Mouse (Mus musculus): ENCODE results near the gene Pappa2. TPM values are rescaled to one million over a fixed set of nuclear protein-coding genes. Genes with fewer than 3 reads are reported as not detected.
A peak's percentile ranks its signal among the peaks of the same experiment; 100 is the strongest.

Pappa2 gene
- total RNA-seq, 2 experiments from 2014 or later = 0.34 to 0.41 TPM

DNA sequence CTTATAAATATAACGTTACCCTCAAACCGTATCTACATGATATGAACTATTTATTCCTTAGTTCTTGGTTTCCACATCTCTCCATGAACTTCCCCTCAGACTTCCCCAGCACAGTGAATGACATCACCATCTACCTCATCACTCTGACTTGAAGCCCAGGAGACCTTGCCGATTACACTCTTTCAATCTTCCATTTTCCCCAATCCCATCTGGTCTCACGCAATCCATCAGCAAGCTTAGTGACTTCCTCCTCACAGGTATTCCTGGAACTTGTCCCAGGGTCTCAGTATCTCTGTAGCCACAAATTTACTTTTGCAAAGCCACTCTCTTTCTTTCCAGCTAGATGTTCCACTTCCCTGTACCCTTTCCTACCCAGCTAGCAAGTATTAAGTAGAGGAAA, 209.5 kb downstream of the Pappa2 start:
- no peak for DNase-seq
- intact Hi-C loops (cut with DNase I) = no loop called here

DNA sequence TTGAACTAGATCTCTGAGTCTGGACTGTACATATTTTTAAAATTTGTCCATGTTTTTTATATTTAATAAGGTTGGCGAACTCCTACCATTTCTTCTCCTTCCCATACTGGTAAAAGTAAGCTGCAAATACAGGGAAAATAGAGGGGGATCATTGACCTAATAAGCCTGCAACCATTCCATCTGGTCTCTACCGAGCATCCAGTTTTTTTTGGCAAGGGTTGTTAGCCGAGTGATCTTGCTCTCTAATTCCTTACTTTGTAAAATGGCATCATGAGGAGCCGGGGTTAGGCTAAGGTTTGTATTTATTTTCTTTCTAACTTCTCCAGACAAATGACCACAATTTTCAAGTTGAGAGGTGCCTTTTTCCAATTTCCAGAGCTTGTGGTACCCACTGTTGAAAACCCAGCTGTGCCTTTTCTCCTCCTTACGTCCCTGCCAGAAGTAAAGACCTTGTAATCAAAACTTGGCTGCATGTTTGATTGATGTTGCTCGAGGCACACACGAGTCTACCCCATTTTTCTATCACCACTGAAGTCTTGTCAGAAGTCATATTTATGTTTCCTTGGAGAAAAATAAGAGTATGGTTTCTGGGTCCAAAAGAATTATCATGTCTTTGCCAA, 210.1 kb downstream of the Pappa2 start:
- DNase-seq = no peak
- intact Hi-C loops (cut with DNase I) = no loop called here

DNA sequence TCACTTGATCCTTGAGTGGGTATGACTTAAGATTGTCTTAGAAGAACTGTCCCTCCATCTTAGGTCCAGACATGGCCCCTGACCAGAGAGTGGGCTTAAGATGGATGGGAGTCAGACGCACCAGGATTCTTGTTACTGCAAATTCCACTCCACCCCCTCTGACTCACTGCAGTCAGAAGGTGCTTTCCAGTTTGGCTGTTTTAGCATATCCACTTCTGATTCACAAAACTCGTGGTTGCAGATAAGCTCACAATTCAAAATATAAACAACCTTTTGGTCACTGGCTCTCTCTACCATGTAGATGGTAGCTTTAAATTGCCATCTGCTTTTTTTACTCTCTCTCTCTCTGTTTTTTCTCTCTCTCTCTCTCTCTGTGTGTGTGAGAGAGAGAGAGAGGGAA, 214.4 kb downstream of the Pappa2 start:
- intact Hi-C loops (cut with DNase I) = no loop called here
- DNase-seq = no peak

DNA sequence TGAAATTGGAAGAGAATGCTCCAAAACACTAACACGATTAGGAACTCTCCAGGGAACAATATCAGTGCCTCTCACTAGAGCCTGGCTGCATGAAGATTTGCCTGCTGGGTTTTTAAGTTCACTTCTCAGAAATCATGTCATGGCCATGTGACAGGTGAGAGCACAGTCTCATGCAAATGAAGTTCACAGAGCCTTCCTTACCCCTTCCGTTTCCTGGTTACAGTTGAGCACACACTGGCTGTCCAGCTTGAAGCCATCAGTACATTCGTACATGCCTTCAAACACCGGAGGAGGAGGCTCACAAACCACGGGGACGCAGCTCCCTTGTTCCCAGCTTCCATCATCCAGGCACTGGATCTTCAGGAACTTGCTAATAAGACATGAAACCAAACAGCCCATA, 215.6 kb downstream of the Pappa2 start:
- DNase-seq = no peak
- intact Hi-C loops (cut with DNase I) = no loop called here

DNA sequence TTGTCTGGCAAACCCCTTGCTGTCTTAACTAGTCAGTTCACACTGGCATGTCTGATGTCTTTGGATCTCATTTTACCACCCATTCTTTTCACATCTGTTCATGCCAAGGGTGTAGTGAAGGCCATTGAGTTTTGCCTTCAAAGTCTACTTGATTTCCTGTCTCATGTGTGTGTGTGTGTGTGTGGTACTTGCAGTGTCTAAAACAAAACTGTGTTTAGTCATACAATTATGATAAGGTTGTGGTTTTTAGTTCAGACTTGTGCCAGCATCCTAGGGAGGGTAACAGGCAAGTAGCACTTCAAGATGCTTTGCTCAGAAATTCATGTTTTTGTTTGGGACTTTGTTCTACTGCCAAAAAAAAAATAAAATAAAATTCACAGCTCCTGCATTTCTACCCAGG, 216.1 kb downstream of the Pappa2 start:
- DNase-seq = no peak
- intact Hi-C loops (cut with DNase I) = no loop called here

DNA sequence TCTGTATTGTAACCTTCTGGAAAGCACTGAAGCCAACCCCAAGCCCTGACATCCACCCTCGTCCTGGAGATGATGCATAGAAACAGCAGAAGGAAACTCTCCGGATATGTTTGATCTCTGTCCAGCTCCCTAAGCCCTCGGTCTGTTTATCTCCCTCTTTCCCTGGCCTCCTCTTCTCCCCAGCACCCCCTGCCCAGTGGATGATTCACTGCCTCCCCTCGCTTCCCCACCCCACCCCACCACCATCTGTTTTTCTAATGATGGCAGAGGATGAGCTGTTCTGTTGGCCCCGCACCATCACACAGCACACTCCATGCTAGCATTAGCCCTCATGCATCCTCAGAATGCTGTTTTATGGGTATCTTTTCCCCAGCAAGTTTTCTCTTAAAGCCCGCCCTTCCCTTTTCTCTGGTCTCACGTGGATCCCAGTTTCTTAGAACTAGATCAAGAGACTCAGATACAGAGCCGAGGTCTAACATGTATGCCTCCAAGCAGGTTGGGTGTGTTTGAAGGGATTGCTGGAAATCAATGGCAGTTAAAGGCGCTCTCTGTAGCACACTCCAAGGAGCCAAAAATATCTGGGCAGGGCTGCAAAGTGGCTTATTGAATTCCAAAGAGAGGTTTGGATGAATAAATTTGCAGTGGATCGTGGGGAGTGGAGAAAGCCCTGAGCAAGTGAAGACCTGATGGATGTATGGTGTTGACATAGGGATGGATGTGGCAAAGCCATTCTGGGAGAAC, 231.8 kb downstream of the Pappa2 start:
- no peak for DNase-seq
- intact Hi-C loops (cut with DNase I) = no loop called here

DNA sequence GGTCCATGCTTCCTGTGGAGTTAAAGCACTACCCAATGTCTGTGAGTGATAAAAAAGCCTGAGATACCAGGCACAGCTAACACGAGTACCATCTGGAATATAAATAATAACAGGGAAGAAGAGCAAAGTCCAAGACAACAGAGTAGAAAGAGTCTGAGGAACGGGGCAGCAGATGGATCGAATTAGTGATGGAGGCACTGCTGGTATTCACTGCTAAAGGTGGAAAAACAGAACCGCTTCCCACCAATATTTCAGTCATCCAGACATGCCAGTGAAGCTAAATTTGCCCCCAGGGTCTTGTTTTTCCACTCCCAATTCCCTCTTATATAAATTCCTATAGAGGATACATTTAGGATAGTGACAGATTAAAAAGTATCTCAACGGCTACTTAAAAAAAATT, 238.8 kb downstream of the Pappa2 start:
- intact Hi-C loops (cut with DNase I) = no loop called here
- DNase-seq = no peak

DNA sequence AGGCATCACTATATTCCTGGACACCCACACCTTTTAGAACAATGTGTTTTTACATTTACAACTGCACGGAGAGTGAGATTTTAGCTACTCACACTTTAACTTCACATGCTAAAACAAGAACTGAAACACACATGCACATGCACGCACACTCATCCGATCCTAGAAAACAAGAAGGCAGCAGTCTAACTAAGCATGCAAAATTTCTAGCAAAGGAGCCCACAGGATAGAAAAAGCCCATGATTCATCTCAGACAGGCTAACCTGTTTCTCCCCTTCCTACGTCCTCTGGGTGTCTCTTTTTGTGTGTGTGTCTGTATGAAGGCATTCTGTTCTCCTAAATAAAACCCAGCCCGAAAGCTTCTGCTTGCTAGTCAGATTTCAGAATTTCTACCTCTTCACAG, 239.3 kb downstream of the Pappa2 start:
- intact Hi-C loops (cut with DNase I) = no loop called here
- DNase-seq = no peak

DNA sequence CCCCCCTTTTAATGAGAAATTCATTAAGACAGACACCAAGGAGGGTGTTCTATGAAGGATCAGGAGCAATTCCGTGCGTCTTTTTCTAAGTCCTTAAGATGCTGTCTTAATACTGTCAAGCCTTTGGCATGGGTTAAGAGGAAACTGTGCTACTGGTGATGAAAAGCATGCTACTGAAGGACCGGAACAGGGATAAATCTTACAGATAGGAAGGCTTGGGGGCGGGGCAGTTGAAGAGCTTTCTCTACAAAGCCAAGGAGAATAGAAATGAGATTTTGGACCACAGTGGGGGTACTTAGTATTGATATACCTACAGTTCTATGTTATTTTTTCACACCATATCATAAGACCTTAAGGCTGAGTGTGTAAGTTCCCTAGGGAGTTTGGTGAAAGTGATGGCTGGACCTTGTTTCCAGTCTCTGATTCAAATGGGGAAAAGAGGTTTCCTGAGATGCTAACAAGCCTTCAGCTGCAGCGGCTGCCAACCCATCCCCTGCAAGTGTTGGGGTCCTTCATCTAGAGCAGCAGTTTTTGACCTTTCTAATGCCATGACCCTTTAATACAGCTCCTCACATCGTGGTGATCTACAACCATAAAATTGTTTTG, 240.0 kb downstream of the Pappa2 start:
- intact Hi-C loops (cut with DNase I) = no loop called here
- no peak for DNase-seq

DNA sequence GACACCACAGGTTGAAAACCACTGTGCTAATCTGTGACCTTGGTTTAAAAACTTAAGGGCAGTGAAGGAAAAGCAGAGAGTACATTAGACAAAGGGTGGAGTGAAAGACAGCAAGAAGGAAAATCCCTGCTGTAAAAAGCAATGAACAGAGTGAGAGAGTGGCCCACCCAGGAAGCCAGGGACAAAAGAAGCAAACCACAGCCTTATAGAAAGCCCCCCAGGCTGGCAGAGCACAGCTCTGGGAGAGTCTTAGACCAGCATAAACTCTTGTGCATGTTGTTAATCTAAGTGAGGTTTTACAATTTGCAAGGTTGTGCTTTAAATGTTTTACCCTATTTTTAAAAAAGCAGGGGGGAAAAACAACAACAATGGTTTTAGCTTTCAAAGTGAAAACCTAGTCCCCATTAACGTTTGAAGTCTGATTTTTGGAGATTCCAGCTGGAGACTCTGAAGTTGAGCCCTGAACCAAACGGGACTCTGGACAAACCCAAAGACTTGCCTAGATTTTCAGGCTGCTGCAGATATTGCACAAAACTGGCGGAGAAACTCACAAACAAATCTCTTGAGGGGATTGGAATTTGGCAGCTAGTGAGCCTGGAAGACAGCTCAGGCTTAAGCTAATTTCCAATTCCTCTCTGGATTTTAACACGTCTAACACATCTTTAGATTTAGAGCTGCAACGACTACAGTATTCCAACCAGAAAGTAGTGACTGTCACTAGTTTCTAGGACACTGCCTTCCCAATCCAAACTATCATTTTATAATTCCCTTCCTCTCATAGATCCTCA, 241.0 kb downstream of the Pappa2 start:
- DNase-seq = peak; percentile 25 to 43
- intact Hi-C loops (cut with DNase I) = no loop called here

DNA sequence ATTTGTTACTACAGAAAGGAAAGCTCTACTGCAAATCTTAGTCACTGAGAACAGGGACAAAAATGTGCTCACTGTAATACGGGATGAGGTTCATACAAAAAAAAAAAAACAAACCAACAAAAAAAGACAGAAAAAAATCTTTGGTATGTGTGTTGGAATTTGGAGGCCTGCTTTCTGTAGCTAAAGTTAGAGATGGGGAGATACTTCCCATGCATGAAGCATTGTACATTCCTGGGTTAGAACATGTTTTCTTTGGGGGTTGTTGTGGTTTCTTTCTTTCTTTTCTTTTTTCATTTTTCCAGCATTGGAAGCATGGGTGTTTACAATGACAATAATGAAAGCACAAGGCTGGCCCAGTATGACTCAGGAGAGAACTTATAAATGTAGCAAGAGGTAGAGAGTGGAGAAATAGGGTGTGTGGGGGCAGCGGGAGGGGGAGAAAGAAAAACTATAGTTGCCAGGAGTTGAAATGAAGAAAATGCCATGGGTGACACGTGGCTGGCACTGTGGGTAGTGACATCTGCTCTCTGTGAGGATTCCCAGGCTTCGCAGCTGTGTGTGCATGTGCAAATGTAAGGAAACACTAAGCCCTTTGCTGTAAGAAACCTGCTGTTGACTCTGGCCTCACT, 247.3 kb downstream of the Pappa2 start:
- no peak for DNase-seq
- intact Hi-C loops (cut with DNase I) = no loop called here

DNA sequence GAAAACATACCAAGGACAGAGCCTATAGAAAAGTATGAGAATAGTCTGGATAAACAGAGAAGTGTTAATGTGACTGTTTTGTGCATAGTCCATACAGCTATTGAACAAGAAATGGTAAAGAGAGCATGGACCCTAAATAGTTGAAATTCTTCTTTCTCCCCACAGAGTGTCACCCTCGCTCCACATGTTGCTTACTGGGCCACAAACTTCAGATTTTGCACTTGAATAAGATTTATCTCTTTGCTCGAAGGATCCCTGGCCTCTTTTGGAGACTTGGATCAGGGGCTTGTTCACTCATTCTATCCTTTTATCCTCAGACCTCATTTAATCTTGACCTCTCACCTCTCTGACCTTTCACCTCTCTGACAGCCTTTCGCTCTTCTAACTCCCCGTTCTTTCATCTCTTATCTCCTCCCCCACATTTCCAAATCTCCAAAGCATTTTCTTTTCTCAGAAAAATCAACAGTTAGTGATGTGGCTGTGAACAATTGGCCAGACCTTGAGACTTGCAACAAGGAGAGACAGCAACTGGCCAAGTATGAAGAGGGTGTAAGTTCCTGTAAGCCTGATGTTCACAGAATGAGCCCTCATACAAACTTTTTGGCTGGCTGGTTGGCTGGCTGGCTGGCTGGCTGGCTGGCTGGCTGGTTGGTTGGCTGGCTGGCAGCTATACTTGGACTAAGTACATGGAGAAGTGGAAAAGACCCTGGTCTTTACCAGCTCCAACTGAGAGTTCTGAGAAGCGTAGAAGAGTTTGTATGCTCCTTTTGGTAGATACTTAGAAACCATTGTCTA, 266.8 kb downstream of the Pappa2 start:
- peak; percentile 12 to 26 for DNase-seq
- intact Hi-C loops (cut with DNase I) = loop anchor here (1.0 to 2.0 kb wide), 2 partner anchors 239 to 422 kb away; no protein-coding TSS in a partner anchor

DNA sequence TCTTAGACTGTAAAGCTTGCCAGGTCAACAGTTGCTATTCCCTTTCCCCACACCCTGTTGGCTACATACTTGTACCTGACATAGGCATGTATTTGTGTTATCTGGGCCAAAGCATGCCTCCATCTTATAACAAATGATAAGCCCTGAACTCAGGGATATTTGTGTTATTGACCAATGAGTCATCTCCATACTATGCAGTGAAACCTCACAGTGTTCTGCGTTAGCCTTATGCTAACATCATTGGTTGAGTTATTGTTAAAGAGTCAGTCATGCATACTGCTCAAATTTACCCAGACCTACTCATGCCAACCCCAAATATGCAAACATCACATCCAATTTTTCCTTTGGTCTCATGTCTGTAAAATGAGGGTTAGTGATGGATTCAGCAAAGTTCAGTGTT, 279.0 kb downstream of the Pappa2 start:
- intact Hi-C loops (cut with DNase I) = no loop called here
- DNase-seq = no peak

DNA sequence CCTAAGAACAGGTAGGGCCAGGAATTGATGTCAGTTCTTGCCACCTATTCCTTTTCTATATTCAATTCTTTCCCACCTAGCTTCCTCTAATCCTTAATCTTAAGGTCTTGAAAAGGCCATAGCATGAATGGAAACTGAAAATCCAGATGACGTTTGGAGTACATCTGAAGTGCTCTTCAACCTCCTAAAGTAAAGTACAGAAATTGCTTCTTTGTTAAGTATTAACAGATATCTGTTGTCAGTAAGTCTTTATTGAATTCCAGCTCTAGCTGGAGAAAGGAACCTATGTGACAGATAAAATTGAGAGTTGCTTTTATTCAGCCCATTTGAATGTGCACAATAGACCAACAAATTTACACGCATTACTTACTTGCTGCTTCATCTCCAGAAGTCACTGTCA, 280.1 kb downstream of the Pappa2 start:
- DNase-seq = no peak
- intact Hi-C loops (cut with DNase I) = no loop called here

DNA sequence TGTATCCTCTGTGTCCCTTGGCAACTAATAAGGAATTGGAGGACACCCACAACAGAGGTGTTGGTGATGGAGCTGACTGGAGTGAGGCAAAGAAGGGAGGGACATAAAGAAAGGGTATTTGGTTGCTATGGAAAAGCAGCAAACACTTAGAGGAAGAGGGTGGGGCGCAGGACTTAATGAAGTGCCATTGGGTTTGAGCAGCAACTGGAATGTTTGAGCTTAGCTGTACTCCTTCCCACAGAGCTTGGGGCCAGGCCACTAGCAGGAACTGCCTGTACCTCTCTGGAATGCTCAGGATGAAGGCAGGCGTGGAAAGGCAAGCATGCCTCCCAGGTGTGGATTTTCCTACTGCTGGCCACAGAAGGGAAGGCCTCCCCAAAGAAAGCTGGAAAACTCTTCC, 281.0 kb downstream of the Pappa2 start:
- intact Hi-C loops (cut with DNase I) = no loop called here

DNA sequence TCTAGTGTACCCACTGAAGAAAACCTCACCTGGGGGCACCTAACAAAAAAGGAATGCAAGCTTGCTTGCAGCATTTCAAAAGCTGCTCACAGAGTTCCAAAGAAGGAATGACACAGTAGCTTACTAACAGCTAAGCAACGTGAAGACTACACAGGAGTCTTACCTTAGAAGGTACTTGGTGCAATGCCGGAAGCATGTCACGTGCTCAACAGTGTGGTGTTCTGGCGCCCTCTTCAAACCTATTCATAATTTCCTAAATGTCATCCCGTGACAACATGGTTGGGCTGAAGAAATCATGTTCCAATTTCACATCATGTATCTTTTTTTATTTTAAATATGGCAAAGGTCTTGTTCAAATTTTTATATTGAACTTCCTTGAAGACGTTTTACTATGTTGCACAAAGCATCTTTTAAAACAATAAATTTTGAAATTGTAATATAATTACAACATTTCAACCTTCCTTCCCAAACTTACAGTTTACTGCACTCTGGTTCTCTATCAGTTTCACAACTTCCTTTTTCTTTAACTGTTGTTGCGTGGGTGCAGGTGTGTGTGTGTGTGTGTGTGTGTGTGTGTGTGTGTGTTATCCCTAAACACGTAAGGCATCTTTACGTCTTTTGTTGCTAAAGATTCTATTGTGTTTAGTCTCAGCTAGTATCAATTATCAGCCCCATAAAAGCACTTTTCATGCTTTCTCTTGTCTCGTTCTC, 282.3 kb downstream of the Pappa2 start:
- intact Hi-C loops (cut with DNase I) = no loop called here
- DNase-seq = no peak

More for the DNA sequence above, 281.0 kb downstream of the Pappa2 start:
- DNase-seq = no peak

DNA sequence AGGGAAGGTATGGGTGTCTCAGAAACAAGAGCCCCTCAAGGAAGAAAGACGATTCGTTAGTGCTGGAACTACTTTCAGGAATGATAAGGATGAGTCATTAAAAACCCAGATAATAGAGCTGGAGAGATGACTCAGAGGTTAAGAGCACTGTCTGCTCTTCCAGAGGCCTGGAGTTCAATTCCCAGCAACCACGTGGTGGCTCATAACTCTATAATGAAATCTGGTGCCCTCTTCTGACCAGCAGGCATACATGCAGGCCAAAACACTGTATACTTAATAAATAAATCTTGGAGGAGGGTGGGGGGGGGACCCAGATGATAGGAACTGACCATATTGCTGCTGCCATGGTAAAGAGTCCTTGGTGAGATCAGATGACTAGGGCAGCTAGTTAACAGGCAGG, 282.9 kb downstream of the Pappa2 start:
- no peak for DNase-seq
- intact Hi-C loops (cut with DNase I) = no loop called here

DNA sequence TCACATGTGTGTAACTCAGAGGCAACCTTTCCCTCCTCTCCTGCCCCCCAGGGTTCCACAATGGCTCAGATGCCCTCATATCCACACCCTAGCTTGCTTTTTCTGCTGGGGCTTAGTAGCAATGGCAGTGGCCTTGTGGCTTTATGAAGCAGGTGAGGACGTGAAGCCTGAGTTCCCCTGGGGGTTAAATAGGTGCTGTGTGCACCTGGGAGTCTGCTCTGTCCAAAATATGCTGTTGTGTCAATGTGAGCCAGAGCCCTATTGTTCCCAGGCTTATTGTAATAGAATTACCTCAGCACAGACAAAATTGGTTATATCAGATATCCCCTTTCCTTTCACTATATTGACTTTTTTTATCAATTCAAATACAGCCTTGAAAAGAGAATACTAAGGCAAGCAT, 292.6 kb downstream of the Pappa2 start:
- no peak for DNase-seq
- intact Hi-C loops (cut with DNase I) = no loop called here

DNA sequence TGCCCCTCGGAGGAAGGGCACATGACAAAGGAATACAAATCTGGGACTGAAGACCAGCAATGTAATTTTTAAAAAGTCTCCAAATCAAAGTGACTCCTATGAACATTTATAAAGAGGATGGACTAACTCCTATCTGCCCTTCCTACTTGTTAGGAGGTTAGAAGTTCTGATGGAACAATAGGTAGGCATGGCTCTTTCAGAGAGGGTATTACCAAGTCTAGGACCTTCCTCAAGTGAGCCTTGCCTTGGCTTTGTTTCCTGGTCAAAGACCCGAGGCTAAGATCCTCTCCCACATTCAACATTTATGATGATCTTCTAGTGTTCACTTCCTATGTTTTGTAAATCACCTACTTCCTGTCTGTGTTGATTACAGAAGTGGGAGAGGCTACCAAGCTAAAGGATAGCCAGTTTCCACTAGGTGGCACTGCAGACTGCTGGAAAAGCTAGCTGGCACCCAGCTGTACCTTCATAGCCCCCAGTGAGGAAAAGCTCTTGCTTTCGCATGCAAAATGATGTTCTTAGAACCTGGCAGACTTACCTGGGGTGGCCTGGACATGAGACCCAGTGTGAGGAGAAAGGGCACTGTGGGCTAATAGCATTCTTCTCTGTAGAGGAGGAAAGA, 310.2 kb downstream of the Pappa2 start:
- intact Hi-C loops (cut with DNase I) = loop anchor here (1.0 kb wide), 2 partner anchors 283 to 465 kb away; no protein-coding TSS in a partner anchor
- DNase-seq = peak; percentile 68 to 79
